Mouse (Mus musculus): ENCODE results near the gene Foxb1.

Foxb1 gene

DNA sequence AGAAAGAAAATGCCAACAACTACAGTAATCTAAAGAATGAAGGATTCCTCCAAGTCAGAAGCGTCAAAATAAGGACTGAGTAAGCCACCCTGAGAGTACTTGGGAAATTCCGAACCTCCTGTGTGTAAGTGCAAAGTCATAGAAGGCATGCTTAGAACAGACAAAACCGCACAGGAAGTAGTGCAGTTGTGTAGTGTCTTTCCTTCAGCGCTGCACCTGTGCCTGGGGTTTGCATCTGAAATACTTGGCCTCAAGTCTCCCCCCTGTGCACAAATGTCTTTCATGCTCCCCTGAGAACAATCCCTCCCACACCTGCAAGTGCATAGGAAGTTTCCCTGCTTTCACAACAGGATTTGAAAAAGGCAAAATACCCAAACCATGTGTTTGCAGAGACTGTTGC is 3.5 kb downstream of the Foxb1 start:
- DNase-seq (ENCODE audit: low spot score in 2 of 2) = no peak

DNA sequence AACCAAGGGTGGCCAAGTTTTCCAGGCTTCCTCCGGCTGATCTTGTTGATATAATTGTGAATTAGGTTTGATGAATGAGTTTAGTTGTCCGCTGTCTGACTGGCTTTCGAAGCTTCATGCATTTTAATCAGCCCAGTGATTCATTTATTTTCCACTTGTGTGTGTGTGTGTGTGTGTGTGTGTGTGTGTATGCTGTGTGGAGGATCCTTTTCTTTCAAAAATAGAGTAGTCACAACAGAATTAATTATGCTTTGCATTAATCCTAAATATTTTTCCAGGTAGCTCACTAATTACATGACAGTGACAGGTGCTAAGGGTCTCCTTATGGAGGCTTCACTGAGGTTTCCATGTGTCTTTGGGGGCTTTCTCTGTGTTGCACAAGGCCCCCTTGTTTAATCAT is 4.3 kb downstream of the Foxb1 start:
- DNase-seq (ENCODE audit: low spot score in 2 of 2) = no peak

DNA sequence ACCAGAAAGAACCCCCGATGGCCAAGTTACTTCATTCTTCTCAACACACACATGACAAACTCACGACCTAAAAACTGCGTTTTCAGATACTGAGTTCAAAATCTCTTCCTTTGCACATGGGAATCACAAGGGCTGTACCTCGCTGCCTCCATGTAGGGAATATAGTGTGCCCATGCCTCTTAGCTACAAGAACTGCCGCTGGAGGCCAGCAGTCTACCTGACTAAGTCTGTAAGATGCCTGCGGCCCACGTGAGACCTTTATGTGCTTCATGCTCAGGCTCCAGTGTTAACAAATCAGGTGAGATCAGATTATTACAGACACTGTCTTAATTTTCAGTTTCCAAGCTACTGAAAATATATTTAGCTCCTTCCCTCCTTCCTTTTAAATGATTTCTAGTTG is 4.7 kb downstream of the Foxb1 start:
- DNase-seq (ENCODE audit: low spot score in 2 of 2) = no peak

DNA sequence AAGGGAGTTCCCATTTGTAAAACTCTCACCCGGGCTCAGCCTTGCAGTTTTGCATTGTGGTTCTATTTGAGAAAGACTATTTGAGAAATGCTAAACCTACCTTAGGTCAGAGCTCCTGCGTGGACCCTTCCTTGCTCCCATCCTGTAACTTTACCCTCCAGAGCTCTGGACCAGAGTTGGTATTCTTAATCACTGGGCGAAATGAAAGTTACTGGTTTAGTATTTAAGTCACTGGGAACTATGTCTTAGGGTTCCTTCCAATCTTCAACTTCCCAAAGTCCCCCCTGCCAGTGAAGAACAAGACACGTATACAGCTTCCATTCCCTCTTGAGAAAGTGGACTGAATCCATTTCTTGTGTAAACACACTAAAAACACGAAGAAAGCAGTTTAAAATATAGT is 5.6 kb downstream of the Foxb1 start:
- no peak for DNase-seq (ENCODE audit: low spot score in 2 of 2)

DNA sequence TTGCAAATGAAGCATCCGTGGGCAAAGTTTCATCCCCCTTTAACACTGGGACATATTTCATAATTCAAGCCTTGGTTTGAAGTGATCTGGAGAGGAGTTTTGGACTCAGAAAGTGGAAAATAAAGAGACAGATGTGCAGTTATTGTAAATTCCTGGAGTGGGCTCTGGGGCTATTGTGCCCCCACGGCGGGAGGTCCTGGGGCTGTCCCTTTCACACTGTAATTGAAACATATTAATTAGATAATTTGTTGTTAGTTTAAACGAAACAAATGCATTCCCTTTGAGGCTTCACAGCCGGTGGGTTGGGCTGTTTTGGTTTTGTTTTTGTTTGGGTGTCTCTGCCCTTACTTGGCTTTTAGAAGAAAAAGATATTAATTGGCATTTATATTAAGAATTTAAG is 6.0 kb downstream of the Foxb1 start:
- DNase-seq (ENCODE audit: low spot score in 2 of 2) = no peak

DNA sequence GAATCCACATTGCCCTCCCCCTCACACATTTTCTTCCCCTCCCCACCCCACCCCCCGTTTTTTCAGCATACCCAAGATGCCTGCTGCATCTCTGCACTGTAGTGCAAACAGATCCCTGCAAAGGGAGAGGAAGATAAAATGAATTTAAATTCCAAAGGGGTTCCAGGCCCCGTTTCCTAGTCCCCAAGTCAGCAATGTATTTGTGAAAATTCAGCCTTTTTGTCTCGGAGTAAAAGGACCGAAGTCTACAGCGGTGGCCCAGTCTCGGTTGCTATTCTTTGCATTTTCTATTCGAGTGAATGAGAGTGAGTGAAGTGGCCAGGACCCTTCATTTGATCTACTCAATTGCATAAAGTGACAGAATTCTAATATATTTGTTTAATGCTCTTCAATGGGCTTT is 6.4 kb downstream of the Foxb1 start:
- DNase-seq (ENCODE audit: low spot score in 2 of 2) = no peak

DNA sequence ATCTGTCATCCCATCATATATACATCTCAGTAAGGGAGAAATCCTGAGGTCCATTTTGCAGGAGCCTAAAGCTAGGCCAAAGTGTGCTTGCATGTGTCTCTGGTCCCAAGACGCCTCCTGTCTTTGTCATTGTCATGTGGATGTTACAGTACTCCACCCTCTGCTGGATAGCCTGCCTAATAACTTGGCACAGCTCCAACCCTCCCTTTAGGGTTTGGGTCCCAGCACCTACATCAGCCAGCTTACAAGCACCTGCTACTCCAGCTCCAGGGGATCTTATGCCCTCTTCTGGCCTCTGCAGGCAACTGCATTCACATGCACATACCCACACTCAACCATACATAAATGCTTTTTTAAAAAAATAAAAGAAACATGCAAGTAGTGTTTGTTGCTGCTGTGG is 12.8 kb downstream of the Foxb1 start:
- no peak for DNase-seq (ENCODE audit: low spot score in 2 of 2)

DNA sequence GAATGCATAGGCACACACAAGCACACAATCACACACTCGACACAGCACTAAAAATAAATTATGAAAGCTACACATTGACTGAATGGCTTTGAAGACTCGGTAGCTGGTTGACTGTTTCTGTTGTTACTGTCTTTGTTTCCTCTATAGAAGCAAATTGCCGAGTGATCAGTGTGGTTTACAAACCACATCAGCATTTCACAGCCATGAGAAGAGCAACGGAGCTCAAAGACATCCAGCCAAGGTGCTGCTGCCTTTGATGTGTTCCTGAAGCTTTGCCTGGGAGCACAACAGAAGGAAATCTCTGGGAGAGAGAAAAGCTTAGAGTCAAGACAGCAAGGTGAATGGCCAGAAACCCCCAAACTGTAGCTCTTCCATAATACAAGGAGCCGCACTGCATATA is 32.0 kb downstream of the Foxb1 start:
- no peak for DNase-seq (ENCODE audit: low spot score in 2 of 2)

DNA sequence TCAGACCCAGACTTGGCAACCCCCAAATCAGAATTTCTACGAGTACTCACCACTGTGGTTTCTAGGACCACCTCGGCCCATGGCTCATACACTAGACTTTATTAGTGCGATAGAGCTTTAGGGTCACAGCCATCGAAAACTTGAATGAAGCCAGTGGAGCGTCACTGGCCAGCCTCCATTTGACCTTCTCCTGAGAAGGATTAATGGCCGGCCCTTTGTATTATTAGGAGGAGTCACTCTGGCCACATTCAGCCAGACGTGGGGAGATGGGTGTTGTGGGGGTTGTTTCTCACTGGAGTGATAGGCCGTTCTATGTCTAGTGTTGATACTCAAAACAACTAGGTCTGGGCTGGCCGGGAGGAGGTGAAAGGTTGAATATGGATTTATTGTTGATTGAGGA is 42.3 kb downstream of the Foxb1 start:
- DNase-seq (ENCODE audit: low spot score in 2 of 2) = no peak

DNA sequence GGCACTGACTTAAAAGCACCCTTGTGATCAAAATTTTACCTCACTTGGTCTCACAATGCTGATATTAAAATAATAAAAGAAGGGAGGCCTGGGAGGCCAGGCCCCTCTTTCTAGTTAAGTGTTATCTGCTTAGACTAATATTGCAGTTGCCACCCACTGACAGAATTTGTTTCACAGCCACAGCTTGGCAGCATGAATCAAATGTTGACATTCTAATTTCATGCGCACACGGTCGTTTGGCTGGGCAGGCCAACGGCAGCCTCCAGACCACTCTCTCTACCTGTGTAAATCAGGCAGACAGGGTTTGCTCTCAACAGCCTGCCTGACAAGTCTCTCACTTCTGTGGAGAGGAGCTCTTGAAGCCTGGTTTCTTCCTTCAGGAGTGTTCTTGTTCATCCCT is 44.4 kb downstream of the Foxb1 start:
- DNase-seq (ENCODE audit: low spot score in 2 of 2) = no peak

DNA sequence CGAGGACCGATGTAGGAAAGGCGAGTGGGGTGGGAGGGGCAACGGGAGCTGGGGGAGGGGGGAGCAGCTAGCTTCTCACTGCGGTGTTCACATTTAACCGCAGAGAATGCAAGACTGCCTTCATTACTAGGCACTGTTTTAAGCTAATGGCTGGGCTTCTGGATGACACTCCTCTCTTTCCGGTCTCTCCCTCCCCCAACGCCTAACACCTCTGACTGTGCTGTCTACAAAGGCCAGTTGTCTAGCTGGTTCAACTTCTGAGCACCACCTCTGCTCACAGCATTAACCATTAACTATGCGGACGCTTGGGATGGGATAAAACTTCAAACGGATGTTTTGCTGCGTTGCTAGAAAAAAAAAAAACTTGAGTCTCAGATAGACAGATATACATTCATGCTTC is 45.3 kb downstream of the Foxb1 start:
- no peak for DNase-seq (ENCODE audit: low spot score in 2 of 2)

DNA sequence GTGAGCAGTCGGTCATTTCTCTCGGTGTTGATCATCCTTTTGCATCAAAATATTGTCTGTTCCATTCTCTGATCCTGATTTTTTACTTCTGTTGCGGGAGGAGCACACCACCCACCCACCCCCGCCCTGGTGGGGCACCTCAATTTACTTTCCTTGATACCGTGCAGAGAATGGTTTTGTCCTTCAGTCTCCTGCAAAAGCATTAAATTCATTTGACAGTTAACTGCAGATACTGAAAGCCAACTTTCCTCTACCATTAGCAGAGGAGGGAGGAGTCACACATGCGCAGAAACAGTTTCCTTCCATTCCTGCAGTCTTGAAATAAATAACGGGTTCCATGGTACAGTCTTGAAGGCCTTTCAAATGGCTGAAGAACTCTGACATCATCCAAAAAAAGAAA is 46.4 kb downstream of the Foxb1 start:
- no peak for DNase-seq (ENCODE audit: low spot score in 2 of 2)

DNA sequence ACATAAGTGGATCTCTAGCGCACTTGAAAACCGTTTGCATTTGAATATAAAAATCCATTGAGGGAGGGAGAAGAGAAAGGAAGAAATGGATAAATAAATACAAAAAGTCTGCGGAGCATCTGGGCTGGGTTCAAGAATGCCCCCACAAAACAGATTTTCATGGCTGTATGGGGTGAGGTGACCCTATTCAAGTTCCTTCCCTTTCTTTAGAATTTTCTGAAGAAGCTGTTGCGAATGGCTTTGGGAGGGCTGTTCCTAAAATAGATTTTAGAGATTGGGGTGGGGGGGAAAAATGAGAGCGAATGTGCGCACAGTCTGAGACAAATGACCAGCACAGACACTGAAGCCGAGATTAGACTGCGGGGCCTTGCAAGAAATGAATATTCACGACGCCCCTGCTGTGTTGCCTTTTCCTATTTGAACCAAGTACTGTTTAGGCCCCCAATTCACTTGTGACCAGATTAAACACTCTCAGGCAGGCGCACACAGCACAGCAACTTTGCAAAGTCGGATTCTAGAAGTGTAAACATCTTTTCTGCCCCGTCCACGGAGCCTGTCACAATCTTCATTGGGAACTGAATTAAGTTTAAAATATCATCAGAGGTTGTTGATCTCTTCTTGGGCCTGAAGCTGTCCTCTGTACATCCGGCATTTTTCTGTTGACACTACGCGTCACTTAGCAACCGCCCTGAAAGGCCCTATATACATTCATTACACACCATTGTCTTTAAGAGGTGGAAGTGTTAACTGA is 47.0 kb downstream of the Foxb1 start:
- DNase-seq (ENCODE audit: low spot score in 2 of 2) = no peak

DNA sequence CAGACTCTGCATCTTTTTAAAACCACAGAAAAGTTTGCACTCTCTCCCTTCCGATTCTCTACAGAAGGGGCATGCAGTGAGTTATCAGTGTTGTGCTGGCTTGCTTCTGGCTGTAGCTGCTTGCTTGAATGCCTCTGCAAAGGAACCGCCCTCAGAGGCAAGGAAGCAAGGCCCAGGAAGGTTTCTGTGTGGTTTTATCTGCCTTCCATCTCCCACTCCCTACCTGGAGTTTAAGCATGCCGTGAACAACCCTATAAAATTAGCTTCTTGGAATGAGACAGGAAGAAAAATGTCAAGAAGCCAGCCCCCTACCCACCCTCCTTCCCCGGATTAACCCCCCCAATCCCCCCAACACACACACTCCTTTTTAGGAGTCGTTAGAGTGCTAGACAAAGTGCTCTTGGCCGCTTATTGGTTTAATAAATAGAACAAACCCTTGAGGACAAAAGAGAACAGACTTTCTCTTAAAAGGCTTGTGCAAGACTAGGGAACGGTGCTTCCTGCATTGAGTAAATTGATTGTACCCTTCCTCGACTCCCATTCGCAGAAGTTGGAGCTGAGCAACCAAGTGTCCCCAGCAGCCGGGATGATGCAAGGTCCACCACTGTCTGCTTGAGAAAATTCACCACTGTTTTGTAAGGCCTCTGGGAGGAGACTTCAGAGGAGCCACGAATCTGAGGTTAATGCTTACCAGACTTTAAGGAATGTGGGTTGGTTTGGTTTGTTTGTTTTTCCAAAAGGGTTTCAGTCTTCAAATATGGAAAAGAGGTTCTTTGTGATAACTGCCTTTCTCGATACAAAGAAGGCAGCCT is 47.8 kb downstream of the Foxb1 start:
- no peak for DNase-seq (ENCODE audit: low spot score in 2 of 2)

Measured in frontal cortex, postnatal 25 days (tissue).